Mouse (Mus musculus) embryonic fibroblast, embryonic 13.5 days (primary cell): ENCODE data around the gene Mamld1. TPM values are rescaled to one million over a fixed set of nuclear protein-coding genes. Genes with fewer than 3 reads are reported as not detected.

ENCODE experiments used
- H3K27ac ChIP-seq: 2 replicates; pipeline ENCODE4 v1.5.1; 2012; ENCODE audit warnings: low read length, control low read depth, inconsistent platforms; ENCODE audit not compliant: insufficient read depth
- H3K4me1 ChIP-seq: 2 replicates; pipeline ENCODE4 v1.6.1; 2011; ENCODE audit warnings: low read length; ENCODE audit not compliant: control insufficient read depth, insufficient read depth
- H3K4me3 ChIP-seq: 2 replicates; pipeline ENCODE4 v1.5.1; 2011; ENCODE audit warnings: mild to moderate bottlenecking, control low read depth, low read length; ENCODE audit not compliant: insufficient read depth
- CTCF ChIP-seq: IDR thresholded peaks from 2 replicates; pipeline ENCODE4 v1.5.1; 2011; ENCODE audit warnings: mild to moderate bottlenecking, control low read depth, low read length, moderate library complexity, borderline replicate concordance; ENCODE audit not compliant: insufficient read depth
- POLR2A ChIP-seq: IDR thresholded peaks from 2 replicates; pipeline ENCODE4 v1.6.1; 2011; ENCODE audit warnings: low read depth, mild to moderate bottlenecking, control low read depth, low read length, moderate library complexity
- polyA plus RNA-seq: library from polyadenylated mRNA; stranded (reverse); fragments of >200 nt; gene quantifications from 2 replicates; pipeline ENCODE4 v1.2.4, GENCODE M21; 2011; ENCODE audit warnings: low read depth; ENCODE audit not compliant: missing spikeins, insufficient read length

The Mamld1 gene
- polyA plus RNA-seq, 1 experiment: 6.0 TPM

- Histone ChIP-seq H3K4me1 (no peaks in the 10 kb centered on the region), H3K27ac (no peak overlapping the region), H3K4me3 (no peak overlapping the region)
- TF ChIP-seq CTCF: no peak
- TF ChIP-seq POLR2A: no peak
Measured at GRCm38 (mm10) chrX:71141390-71141789, 91.3 kb downstream of the Mamld1 start.

DNA sequence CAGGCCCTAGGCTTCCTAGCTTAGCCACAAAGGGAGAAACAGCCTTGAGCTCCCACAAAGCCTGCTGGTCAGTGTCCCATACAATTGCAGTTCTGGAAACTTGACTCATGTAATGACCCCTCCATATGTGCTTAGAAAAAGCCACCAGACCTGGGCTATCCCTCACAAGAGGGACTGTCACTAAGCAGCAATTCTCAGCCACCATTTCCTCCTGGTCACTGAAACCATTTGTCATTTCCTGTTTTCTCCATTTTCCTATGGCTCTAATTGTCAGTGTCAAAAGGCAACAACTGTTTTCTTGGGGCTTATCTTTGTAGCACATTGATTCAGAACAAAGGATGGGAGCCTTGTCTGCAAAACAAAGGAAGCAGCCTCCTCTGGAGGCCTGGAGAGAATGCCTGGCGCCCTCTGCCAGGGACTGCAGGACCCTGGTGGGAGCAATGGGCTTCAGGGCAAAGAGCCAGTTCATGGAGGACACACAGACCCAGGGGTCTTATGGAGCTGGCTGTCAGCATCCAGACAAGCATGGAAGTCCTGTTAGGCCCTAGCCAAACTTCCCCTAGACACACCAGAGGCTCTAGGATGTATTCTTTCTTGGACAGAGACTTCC is 99.5 kb downstream of the Mamld1 start:
- Histone ChIP-seq H3K4me1 (no peaks in the 10 kb centered on the region), H3K4me3 (no peak overlapping the region), H3K27ac (no peak overlapping the region)
- TF ChIP-seq POLR2A (no peak), CTCF (no peak)

- no peak overlapping the region for H3K27ac ChIP-seq
- no peaks in the 10 kb centered on the region for H3K4me1 ChIP-seq
- H3K4me3 ChIP-seq: no peak overlapping the region
- TF ChIP-seq CTCF (no peak), POLR2A (no peak)
Measured at GRCm38 (mm10) chrX:71150551-71151001, 100.5 kb downstream of the Mamld1 start.

GRCm38 (mm10) chrX:71181526-71181925 is 131.5 kb downstream of the Mamld1 start:
- H3K4me1 ChIP-seq: no peaks in the 10 kb centered on the region
- TF ChIP-seq CTCF (no peak), POLR2A (no peak)

DNA sequence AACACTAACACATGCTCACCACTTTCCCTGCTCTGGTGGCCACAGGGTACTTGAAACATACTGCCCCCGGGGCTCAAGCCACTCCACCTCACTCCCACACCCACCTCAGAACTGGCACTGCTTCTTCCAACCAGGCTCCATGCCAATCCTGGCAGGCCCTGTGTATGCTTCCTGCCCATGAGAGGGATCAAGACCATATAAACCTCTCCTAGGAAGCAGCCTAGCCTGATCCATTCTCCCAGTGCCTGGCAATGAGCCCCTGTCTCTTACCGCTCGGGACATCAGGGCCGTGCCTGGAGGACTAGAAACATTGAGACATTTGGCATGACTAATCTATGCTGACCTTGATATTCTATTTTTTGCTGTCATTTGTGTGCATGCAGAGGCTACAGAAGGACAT is 133.6 kb downstream of the Mamld1 start:
- Histone ChIP-seq H3K4me1 (no peaks in the 10 kb centered on the region), H3K27ac (no peak overlapping the region), H3K4me3 (no peak overlapping the region)
- no peak for TF ChIP-seq CTCF
- TF ChIP-seq POLR2A: no peak

More at GRCm38 (mm10) chrX:71181526-71181925, 131.5 kb downstream of the Mamld1 start:
- Histone ChIP-seq H3K4me3 (no peak overlapping the region), H3K27ac (no peak overlapping the region)

GRCm38 (mm10) chrX:71186396-71186795 is 136.3 kb downstream of the Mamld1 start:
- H3K27ac ChIP-seq: no peak overlapping the region
- no peaks in the 10 kb centered on the region for H3K4me1 ChIP-seq
- TF ChIP-seq POLR2A (no peak), CTCF (no peak)
- no peak overlapping the region for H3K4me3 ChIP-seq

GRCm38 (mm10) chrX:71204776-71205175 is 154.7 kb downstream of the Mamld1 start:
- H3K4me3 ChIP-seq: no peak overlapping the region

More at GRCm38 (mm10) chrX:71204776-71205175, 154.7 kb downstream of the Mamld1 start:
- Histone ChIP-seq H3K27ac (no peak overlapping the region), H3K4me1 (no peaks in the 10 kb centered on the region)
- TF ChIP-seq CTCF (no peak), POLR2A (no peak)

Other genes starting within 250 kb of the Mamld1 start
- 8.8 and 12.1 TPM in 2 replicates for gene Mtm1, start 160.5 kb downstream of the Mamld1 start, polyA plus RNA-seq